Mouse (Mus musculus) lung, postnatal 4 days (tissue): ENCODE measurements at regions not wholly inside any gene's neighbourhood (a gene's known extent, or its start where the extent isn't known, plus 50 kb on each side); places are given as distances from the start of the nearest gene placed in this dataset.

Experiments used
- DNase-seq, 2 experiments: peaks; one replicate each; pipeline ENCODE4 v3.0.0; 2021

DNA sequence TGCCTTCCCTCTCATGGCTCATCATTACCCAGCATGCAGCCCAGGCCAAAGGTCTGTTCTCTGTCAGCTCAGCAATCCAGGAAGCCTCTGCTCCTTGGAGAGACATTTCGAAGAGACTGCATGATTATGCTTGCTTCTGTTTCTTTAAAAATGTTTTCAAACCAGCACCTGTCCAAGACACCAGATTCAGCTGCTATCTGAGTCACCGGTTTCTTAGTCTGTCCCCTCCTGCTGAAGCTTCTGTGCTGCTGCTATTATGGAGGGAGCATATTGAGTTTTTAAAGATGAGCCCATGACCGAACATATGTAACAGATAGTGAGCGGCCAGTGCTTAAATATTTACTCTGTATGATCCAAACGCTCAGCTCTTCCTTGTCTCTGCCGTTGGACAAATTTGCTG, 506.2 kb downstream of the Med13l start:
- no peak for DNase-seq

DNA sequence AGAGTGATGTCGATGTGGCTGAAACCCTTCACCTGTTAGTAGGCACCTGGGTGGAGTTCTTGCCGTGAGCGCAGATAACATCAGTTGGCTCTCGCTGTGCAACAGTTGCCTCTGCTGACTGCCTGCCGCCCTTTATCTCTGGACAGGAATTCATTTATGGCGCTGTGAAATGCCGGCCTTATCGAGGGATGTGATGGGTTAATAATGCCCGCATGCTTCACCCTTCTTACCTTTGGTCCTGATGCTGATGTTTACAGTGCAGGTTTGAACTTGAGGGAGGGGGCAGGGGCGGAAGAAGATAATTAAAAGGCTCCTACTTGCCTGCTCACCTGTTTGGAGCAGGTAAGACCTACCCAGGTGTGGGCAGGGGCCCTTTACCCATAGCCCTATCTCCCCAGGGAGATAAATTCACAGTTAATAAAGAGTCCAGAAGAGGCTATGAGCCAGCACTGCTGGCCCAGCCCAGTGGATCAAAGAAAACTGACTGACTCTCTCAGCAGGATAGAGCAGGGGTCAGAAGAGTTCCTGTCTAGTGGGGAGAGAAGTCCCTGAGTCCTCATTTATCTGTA, 509.4 kb downstream of the Med13l start:
- no peak for DNase-seq

DNA sequence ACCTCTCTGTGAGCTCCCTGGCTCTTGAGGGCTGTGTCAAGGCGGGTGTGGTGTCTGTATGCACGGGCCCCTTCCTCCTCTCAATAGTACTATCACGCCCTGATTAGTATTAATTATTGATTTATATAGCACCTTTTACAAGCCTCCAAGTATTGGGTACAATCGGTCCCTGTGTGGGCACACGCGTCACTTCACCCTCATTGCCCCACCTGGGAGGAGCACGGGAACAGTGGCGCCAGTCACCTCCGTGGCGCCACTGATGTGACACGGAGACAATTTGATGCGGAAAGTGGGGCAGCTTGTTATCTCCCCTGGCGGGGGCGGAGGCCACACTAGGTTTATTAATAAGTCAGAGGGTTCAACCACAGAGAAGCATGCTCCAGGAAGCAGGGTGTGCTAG, 512.2 kb downstream of the Med13l start:
- no peak for DNase-seq

DNA sequence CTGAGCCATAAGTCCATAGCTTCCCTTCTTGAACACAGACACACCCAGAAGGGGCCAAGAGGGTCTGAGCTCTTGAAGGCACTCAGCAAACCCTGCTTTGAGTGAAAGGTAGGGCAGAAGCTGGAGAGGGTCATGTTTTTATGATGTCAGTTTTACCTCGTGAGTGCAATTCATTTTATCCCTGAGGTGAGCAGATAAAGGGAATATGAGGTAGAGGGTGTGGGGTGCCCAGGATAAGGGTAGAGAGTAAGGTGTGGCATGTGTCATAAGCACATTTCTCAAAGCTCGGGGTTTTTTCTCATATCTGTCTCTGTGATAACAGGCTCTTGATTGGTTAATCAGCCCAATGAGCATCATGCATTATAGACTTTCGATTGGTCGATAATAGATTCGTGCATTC, 520.3 kb downstream of the Med13l start:
- no peak for DNase-seq

DNA sequence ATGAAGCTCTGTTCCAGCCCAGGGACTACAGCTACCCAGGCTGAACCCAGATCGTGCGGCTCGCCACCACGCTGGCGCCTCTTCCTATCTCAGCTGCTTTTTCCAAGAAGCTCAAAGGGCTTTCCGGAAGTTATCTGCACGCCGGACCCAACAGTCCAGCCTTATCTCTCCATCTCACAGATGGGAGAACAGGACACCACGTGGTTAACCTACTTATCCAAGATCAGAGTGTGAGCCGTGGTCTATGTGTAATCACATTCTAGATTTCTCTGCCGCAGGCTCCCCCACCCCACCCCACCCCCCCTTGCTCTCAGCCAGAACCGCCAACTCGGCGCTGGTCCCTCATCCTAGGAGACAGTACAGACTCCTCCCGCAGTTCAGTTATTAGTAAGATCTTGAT, 522.4 kb downstream of the Med13l start:
- DNase-seq: peak in 1 of 2 experiments; percentile 38

DNA sequence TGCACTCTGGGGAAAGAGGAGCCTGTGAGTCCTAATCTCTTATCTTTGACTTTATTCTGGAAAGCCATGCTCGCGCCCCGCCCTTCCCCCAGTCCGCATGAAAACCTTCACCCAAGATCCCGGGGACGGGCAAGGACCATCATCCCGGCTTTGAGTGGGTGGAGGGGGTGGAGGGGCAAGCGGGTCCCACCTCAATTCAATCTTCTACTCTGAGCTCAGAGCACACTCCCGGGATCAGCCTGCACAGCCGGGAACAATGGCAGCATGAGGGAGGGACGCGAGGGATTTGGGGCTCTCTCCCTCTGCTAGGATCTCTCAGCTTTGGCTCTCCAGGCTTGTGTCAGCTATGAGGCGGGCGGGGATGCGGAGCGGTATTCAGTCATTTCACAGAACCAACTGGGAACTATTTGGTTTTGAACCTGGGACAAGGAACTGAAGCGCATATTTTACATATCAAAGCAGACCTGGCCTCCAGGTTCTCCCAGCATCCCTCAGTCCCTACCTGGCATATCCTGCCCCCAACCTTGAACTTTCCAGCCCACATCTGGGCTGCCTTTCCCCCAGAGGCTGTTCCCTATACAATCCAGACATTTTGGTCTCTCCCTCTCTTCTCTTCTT, 537.2 kb downstream of the Med13l start:
- DNase-seq: no peak

DNA sequence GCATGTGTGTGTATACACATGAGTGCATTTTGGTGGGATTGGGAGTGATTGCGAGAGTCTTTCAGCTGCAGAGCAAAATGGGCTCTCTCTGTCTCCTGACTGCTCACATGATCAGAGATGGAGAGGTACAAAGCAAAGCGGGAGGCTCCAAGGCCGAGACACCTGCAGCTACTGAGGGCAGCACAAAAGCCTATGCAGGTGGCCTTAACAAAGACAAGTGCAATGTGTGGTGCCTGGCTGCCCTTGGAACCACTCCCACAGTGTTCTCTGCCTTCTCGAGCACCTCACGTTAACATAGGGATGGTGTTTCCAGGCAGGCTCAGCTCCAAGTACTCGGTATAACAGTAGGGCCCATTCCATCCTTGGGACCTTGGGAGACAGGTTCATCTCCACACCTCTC, 539.3 kb downstream of the Med13l start:
- no peak for DNase-seq

DNA sequence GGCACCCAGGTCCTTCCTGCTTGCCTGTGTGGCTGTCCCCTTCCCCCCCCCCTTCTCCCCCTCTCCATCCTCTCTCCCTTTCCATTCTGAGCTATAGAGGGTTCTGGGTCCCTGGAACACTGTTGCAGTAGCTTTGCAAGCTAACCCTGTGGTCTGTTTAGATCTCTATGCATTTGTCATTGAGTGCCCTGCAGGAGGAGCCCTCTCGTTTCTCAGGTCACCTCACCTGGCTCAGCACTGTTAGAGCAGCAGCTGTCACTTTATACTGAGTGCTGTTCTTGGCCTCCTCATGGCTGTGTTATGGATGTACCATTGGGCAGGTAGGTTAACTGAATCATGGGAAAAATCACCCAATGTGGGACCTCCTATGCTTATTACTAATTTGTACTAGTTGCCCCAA, 543.0 kb downstream of the Med13l start:
- no peak for DNase-seq

DNA sequence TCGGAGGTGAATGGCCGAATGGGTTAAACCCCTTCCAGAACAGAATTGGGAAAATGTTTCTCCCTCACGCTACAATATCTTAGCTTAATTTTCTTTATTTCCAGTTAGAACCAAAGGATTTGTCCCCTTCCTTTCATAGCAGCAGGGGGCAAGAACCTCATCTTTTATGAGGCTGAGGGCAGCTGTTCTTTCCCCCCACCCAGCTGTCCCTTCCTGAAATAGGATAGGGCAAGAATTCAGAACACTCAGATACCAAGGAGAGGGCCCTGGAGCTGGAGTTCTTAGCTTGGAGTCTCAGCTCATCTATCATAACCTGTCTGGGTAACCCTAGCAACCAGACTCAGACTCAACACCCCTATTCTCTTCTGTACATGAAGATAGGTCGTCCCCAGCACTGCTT, 547.4 kb downstream of the Med13l start:
- no peak for DNase-seq

DNA sequence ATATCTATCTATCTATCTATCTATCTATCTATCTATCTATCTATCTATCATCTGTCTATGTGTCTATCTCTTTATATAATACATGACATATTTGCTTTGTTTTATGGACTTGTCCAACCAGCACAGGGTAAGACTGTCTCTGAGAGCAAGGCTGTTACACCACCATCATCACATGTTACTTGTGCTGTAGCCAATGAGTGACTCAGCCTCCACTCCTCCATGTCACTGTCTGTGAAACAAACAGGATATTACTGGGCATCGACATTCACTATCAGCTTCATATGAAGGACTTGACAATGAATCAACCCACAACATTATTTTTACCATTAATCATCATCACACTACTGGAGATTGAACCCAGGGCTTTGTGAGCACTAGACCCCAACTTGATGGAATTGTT, 549.0 kb downstream of the Med13l start:
- DNase-seq: no peak

DNA sequence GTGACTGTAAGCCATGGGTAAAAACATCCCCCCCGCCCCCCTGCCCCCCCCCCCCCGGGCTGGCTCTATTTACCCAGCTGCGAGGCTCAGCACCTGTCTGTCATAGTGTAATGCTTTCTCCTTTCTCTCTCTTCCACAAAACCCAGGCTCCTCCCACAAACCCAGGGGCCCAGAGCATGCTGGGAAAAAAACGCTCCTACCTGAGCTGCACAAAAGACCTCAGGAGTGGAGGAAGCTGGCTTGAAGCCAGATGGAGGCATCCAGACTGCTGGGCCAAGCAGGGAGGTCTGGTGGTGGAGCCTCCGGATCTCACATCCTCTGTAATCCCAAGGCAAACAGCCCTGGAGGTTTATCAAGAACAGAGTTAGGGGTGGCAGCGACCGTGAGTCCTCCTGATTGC, 553.6 kb downstream of the Med13l start:
- no peak for DNase-seq

DNA sequence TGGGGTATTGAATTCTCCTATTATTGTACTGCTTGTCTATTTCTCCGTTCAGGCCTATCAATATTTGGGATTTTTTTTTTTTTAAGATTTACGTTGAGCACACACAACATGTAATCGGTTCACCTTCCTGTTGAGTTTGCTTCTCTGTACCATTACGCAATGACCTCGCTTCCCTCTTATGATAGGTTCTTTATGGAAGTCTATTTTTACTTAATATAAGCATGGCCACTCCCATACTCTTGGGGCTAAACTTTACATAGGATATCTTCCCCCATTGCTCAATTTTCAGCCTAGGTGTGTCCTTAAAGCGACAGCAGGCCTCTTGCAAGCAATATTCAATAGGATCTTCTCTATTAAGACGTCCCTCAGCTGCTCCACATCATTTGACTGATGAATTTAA, 544.7 kb upstream of the Tbx3 start:
- no peak for DNase-seq

DNA sequence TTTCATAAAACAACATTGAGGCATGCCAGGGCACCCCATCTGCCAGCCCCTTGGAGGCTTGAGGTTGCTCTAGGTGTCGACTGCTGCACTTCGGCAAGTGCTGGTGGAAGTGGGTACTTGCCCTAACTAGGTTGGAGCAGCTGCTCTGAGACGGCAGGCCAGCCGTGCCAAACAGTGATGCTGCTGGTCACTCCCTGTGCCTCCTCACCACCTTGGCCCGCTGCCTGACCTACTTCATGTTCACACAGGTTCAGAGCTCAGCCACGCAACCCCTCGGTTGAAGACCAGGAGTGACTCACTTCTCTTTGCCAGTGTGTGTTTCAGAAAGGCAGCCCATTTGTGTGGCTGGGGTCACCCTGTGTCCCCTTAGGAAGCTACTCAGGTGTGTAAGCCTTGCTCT, 540.3 kb upstream of the Tbx3 start:
- no peak for DNase-seq

DNA sequence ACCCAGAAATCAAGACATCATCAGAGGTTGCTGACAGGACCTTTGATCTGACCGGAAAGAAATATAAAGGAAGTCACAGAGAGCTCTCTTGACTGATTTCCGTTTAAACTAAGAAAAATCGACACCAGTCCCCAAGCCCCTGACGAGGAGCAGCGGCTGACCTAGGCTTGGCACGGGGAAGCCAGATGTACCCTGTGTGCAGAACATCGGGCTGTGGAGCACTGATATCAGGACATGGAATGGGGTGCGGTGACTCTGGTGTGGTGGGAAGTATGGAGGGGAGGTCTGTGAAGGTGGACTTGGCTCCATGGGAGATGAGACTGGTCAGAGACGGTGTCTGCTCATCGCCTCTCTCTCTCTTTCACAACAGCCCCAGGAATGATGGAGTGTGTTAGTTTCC, 539.0 kb upstream of the Tbx3 start:
- DNase-seq: no peak

DNA sequence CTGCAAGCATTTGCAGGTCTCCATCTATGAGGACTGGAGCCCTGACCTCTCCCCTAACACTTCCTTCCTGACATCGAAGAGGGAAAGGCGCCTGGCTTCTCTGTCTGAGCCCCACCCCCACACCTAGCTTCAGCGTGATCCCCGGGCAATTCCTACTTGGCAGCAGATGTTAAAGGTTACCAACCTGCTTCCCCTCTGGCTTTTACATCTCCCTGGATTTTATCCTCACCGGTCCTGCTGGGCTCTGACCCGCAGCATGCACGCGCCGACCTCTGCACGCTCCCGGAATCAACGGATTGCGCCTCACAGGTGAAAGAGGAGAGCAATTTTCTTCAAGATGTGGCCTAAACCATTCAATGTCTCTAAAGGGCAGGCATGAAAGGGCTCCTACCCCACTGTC, 537.1 kb upstream of the Tbx3 start:
- no peak for DNase-seq

DNA sequence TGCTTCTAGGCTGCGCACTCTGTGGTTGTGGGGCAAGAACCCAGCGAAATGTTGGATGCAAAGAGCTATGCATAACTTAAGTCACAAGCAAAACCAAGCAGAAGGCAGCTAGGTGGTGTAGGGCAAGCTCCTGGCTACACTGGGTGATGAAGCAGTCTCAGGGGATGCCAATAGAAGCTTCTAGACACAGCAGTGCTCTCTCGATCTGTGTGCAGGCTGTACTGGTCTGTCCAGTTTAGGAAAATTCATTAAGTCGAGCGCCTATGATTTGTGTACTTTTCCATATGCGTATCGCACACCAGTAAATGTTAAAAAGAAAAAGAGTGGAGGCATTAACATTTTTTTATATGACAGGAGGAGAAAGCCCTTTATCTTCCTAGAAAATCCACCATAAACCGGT, 533.6 kb upstream of the Tbx3 start:
- no peak for DNase-seq

DNA sequence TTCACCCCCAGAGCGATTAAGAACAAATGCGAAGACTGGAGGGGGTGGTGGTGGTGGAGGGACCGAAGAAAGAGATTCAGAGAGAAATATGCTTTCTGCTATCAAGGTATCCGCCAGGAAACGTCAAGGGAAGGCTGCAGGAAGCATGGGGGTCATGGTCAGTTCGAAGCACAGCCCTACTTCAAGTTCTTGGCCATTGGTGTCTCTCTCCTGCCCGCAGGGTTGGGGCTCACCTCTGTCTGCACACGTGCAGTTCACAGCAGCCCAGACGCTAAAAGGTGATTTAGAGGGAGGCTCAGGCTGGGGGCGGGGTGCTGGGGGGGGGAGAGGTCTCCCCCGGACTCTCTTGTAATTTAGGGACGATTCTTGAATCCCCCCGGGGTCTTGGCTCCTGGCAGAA, 533.1 kb upstream of the Tbx3 start:
- no peak for DNase-seq

DNA sequence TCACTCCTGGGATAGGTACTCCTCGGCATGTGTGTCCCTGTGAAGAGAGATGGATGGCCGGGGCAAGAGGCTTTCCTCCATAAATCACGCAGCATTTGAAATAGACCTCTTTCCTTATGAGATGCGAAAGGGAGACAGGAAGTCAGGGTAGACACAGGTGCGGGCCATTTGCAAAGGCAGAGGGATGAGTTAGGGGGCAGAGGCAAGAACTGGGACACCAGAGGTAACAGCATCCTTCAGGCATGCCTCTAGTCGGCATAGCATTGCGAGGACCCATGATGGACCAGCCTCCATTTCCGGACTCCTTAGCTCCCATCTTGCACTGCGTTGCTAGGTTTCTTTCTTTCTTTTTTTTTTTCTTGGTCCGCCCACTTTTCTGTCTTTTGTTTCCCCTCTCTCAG, 532.6 kb upstream of the Tbx3 start:
- DNase-seq: no peak

DNA sequence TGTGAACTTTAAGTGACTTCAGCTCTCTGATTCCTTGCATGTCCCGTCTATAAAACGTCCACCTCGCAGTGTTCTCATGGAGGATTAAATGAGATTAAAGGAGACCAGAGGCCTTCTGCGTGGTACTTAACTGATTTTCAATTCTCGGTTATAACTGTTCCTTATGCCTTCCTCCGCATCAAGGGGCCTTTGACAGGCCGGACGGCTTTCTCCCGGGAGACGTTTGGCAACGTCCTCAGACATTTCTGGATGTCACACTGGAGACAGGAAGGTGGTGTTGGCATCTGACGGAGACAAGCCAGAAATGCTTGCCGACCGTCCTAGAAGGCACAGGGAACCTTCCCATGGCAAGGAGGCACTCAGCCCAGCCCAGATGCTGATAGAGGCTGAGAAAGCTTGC, 532.2 kb upstream of the Tbx3 start:
- peak in 1 of 2 experiments; percentile 37 for DNase-seq

DNA sequence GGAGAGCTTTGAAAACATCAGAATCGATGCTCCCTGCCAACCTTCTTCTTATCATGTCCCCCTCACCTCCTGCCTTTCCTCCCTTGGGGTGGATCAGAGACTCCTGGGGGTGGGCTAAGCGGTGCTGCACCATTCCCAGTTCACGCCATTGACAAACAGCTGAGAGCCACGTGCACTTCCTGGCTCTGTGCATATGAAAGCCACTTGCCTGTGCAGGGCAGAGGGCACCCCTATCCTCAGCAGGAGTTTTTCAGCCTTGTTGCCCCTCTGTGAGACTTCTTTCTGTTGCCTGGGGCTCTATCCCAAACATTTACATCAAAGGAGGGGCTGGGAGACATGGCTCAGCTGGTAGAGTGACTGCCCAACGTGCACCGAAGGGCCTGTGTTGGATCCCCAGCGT, 531.1 kb upstream of the Tbx3 start:
- no peak for DNase-seq

DNA sequence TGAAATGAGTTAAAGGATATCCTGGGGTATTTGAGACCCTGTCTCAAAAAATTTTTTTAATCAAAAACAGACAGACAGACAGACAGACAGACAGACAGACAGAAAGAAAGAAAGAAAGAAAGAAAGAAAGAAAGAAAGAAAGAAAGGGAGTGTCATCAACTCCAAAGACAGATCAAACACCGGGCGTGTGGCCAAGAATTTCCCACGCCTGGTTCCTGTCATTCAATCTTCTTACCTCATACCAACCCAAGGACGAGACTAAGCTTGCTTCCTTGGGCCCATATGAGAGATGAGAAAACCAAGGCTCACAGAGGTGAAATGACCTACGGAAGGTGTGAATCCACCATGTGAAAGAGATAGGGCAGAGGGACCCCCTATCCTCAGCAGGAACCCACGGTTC, 530.7 kb upstream of the Tbx3 start:
- DNase-seq: peak in 1 of 2 experiments; percentile 19

DNA sequence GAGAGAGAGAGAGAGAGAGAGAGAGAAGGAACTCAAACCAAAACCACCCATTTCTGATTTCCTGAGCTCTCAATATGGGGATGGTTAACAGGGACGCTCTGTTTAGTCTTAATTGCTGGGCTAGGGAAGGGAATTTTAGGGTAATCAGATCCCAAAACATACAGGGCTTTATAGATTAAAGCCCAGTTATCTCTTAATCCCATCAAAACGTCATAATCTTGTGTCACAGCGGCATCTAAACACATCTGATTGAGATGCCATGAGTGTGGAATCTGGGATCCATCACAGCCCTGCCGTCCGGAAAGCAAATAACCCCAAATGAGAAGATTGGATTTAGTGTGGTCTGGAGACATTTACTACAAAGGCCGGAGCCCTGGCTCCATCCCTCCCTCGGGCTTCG, 527.1 kb upstream of the Tbx3 start:
- no peak for DNase-seq

DNA sequence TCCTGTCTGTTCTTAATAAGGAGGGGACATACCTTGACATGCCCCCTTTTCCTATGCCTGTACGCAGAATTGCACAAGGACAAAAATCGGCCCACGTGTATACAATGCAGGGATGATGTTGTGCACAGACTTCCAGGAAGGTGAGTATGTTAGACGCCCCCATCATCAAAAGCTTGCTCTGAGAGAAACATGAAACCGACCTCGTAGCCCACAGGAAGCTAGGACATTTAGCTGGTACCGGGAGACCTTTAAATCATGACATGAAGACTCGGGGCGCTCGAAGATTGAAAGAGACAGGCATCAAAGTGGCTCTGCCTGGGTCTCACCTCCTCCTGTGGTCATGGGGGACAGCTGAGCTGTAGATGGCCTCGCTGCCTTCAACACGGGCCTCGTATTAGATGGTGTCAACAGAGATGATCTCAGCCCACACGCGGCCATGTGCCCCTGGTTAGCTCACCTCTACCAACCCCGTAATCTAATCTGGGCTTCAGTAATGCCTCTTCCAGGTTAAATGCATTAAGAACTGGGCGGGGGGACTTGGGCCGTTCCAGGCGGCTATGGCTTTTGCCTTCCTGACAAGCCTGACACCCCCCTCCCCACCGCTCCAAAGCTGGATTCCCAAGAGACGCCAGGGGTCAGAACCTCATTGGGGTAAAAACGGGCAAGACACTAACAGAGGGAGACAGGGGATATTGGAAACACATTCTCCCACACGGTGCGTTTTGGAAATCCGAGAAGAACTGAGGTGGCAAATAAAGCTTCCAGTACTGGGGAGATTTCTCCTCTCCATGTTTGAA, 520.9 kb upstream of the Tbx3 start:
- no peak for DNase-seq

DNA sequence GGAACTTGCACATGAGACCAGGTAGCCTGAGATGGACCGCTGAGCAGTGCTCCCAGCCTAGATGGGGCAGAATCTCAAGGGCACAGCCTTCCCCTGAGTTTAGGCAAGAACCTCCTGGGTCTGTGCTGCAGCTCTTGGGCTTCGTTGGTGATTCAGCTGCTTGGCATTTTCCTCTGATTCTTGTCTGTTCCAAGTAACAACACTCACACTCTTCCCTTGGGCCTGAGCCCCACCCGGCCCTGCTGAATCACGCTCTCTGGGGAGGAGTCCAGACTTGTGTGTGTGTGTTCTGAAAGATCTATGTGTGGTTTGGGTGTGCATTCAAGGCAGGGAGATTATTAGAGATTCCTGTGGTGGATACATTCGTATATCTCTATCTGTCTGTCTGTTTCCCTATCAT, 517.4 kb upstream of the Tbx3 start:
- no peak for DNase-seq

DNA sequence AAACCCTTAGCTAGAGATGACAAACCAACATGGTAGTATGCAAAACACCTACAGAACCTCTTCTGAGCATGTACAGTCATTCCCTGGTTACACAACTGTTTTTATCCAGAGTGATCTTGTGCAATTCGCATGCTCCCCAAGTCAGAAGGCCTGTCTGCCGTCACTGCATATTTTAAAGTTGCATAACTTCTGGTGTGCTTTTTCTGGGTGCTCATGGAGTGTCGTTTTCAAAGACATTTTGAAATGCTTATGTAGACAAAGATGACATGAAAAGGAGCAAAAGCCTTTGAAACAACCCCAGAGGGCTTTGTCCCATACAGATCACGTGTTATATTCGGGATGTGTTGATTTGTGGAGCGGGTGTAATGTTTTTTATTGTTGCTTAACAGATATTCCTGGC, 513.8 kb upstream of the Tbx3 start:
- DNase-seq: no peak
